Mouse (Mus musculus) C2C12 (cell line): ENCODE results near the gene Nsmce1.

Experiments used
- CEBPB ChIP-seq: IDR thresholded peaks from one replicate; pipeline ENCODE4 v1.6.1; 2011; ENCODE audit warnings: low read depth, mild to moderate bottlenecking, control low read depth, moderate library complexity
- CTCF ChIP-seq: IDR thresholded peaks from one replicate; pipeline ENCODE4 v1.5.1; 2011; ENCODE audit not compliant: control insufficient read depth, insufficient read depth, insufficient read length
- MAX ChIP-seq: IDR thresholded peaks from one replicate; pipeline ENCODE4 v1.6.1; 2011; ENCODE audit warnings: mild to moderate bottlenecking, control low read depth
- MYOD1 ChIP-seq: IDR thresholded peaks from one replicate; pipeline ENCODE4 v1.6.1; 2011; ENCODE audit warnings: low read depth; ENCODE audit not compliant: control insufficient read depth, insufficient read length
- MYOG ChIP-seq: IDR thresholded peaks from one replicate; pipeline ENCODE4 v1.6.1; 2011; ENCODE audit not compliant: control insufficient read depth, insufficient read length; ENCODE audit errors: extremely low read depth
- USF1 ChIP-seq: IDR thresholded peaks from one replicate; pipeline ENCODE4 v1.6.1; 2011; ENCODE audit warnings: low read depth, mild to moderate bottlenecking, control low read depth, moderate library complexity

DNA sequence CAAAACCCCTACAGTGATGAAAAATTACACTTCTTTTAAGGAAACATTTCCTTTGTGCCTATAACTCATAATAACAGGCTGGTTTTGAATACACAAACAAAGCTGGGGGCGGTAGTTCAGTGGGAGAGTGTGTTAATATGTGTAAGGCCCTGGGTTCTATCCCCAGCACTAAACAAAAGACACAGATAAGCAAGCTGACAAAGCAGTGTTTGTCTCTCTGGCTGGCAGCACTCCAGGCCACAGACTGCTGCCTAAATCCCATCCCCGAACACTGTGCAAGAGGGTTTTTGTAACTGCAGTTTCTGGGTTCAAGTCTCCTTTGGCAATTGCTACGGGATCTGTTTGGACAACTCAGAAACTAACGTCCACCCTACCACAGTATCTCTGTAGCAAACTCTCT lies 49.1 kb downstream of the Nsmce1 start:
- no peak for TF ChIP-seq USF1
- no peak for TF ChIP-seq CTCF
- TF ChIP-seq MAX = no peak
- TF ChIP-seq CEBPB = no peak
- no peak for TF ChIP-seq MYOD1
- TF ChIP-seq MYOG = no peak
